Mouse (Mus musculus): ENCODE measurements around the gene Vmn1r211. TPM values are rescaled to one million over a fixed set of nuclear protein-coding genes. Genes with fewer than 3 reads are reported as not detected.
"Not testable (repeated sequence)": the region's sequence is repeated elsewhere in the genome, so short reads cannot be mapped to it uniquely, and the experiment has no call there.

Gene Vmn1r211
- not detected in 2 replicates for polyA plus RNA-seq (2016; fragmentation: Nextera tagmentation; extraction: Ambion mirVana)

DNA sequence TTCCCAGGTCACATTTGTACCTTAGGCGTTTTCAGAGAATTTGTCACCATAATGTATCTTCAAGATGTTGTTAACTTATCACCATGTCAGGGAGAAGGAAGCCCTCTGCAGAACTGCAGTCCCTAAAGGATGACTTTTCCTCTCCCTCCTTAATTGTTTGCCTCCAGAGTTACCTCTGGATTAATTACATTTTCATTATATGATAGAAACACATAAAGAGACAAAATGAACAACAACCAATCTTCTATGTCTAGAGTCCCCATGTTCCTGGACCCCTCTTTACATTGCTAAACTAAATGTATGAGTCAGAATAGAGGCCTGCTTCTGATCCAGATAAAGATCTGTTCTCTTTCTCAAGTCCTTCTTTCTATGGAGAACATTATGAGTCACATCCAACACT lies at the start of gene Vmn1r211:
Gene Vmn1r211, minus strand, starts transcription at position 101 of the 400 bp plus-strand sequence.
- no peak for ATAC-seq (ENCODE audit: insufficient number of reproducible peaks, low FRiP score)
- Histone ChIP-seq H3K4me3 (no peak within 1 kb of the TSS), H3K36me3 (no peaks in the 10 kb centered on the region), H3K27me3 (replicated peaks) (no peaks in the 10 kb centered on the region), H3K9me3 (replicated peaks) (no peaks in the 10 kb centered on the region; the same call in 1 of the 2 replicates), H3K27ac (ENCODE audit: poor library complexity, severe bottlenecking) (no peak within 1 kb of the TSS), H3K4me1 (replicated peaks) (no peaks in the 10 kb centered on the region), H3K9ac (no peak within 1 kb of the TSS), H3K4me2 (no peak within 1 kb of the TSS)
- WGBS = 41% methylated on average over 1 of the region's 1 CpGs

DNA sequence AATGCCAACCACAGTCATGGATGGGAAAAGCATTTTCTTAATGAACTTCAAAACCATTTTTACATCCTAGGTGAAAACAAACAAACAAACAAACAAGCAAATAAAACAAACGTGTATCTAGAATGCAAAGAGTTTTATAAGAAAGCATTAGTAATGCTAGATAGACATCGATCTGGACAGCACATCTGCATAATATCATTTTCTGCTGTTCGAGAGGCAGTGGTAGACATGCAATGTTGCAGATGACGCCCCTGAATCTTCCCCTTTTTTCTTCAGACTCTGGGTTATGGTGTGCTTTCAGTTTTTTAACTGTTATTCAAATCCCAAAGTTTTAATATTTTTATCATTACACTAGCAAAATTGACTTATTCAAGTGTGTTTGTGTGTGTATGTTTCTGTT lies 26.7 kb upstream of the Vmn1r211 start, which contains the start of gene Vmn1r212:
Gene Vmn1r212, minus strand, starts transcription at position 101 of the 400 bp plus-strand sequence.
- Histone ChIP-seq H3K9me3 (replicated peaks) (no peaks in the 10 kb centered on the region), H3K4me2 (no peak within 1 kb of the TSS), H3K27me3 (replicated peaks) (no peaks in the 10 kb centered on the region), H3K36me3 (no peaks in the 10 kb centered on the region), H3K27ac (ENCODE audit: poor library complexity, severe bottlenecking) (no peak within 1 kb of the TSS), H3K4me1 (replicated peaks) (no peaks in the 10 kb centered on the region), H3K9ac (no peak within 1 kb of the TSS), H3K4me3 (no peak within 1 kb of the TSS)
- ATAC-seq (ENCODE audit: insufficient number of reproducible peaks, low FRiP score) = no peak
- 73% methylated on average over 4 of the region's 4 CpGs for WGBS

DNA sequence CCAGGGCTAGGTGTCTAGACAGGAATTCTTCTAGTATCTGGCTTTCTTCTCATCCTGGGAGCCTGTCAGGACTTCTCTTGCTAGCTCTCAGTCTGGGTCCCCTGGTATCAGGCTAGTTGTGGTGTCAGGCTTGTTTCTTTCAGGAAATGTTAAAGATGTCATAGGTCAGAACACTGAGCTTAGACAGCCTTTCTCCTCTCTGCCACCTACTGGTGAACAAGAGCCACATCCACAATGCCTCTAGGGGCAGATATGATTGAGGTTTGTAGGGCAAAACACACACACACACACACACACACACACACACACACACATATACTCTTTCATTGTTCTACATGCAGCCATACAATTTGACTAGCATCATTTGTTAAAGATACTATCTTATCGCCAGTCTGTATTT lies 21.9 kb upstream of the Vmn1r211 start:
- no peaks in the 10 kb centered on the region for H3K36me3 ChIP-seq
- H3K4me1 ChIP-seq (replicated peaks) = no peaks in the 10 kb centered on the region
- no peak overlapping the region for H3K4me2 ChIP-seq
- H3K9ac ChIP-seq = no peak overlapping the region
- H3K4me3 ChIP-seq = no peak overlapping the region
- no peaks in the 10 kb centered on the region for H3K27me3 ChIP-seq (replicated peaks)
- WGBS = 97% methylated on average over 1 of the region's 1 CpGs
- ATAC-seq (ENCODE audit: insufficient number of reproducible peaks, low FRiP score) = no peak
- H3K9me3 ChIP-seq (replicated peaks) = 0 out of 2 replicates have a peak, but pooled peaks cover 4% of the 10 kb centered on the region
- no peak overlapping the region for H3K27ac ChIP-seq (ENCODE audit: poor library complexity, severe bottlenecking)

DNA sequence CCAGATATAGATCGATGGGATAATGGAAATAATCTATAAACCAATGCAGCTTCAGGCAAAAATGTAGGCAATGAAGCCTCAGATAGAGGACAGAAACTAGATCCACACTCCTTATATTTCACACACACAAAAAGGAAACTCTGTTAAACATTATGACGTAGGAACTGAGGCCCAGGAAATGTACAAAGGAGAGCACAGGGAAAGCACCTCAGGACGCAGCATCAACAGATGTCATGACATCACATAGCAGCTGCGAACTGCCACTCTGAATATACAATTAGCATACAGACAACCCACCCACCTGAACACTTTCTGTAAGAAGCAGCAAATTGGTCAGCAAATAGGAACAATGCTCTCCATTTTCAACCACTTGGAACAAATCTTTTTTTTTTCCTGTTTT lies 2.6 kb downstream of the Vmn1r211 start:
- Histone ChIP-seq H3K36me3 (no peaks in the 10 kb centered on the region), H3K4me3 (no peak overlapping the region), H3K27me3 (replicated peaks) (no peaks in the 10 kb centered on the region), H3K27ac (ENCODE audit: poor library complexity, severe bottlenecking) (no peak overlapping the region), H3K4me1 (replicated peaks) (no peaks in the 10 kb centered on the region), H3K9ac (no peak overlapping the region), H3K4me2 (no peak overlapping the region), H3K9me3 (replicated peaks) (no peaks in the 10 kb centered on the region; the same call in 1 of the 2 replicates)
- no peak for ATAC-seq (ENCODE audit: insufficient number of reproducible peaks, low FRiP score)
- 70% methylated on average over 4 of the region's 4 CpGs for WGBS

DNA sequence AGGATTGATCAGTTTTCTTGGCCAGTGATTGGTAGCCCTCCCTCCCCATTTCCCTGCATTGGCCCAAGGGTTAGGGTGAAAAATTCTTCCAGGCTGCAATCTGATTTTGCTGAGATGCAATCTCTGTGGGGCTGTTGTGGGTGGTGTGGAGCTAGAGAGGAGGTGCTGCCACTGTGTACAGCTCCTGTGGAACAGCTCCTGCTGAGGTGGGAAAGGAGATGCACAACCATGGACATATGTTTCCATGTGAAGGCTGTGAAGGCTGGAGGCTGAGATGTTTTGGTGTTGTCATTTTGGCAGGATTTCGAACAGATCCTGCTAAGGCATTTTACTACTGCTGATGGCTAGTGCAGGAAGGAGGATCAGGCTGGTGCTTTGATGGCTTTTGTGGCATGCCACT lies 10.6 kb downstream of the Vmn1r211 start:
- no peaks in the 10 kb centered on the region for H3K27me3 ChIP-seq (replicated peaks)
- no peaks in the 10 kb centered on the region for H3K36me3 ChIP-seq
- no peak overlapping the region for H3K27ac ChIP-seq (ENCODE audit: poor library complexity, severe bottlenecking)
- H3K4me3 ChIP-seq = no peak overlapping the region
- H3K4me2 ChIP-seq = no peak overlapping the region
- no peaks in the 10 kb centered on the region for H3K9me3 ChIP-seq (replicated peaks)
- no peak overlapping the region for H3K9ac ChIP-seq
- ATAC-seq (ENCODE audit: insufficient number of reproducible peaks, low FRiP score) = no peak
- no peaks in the 10 kb centered on the region for H3K4me1 ChIP-seq (replicated peaks)
- WGBS = 61% methylated on average over 1 of the region's 1 CpGs

DNA sequence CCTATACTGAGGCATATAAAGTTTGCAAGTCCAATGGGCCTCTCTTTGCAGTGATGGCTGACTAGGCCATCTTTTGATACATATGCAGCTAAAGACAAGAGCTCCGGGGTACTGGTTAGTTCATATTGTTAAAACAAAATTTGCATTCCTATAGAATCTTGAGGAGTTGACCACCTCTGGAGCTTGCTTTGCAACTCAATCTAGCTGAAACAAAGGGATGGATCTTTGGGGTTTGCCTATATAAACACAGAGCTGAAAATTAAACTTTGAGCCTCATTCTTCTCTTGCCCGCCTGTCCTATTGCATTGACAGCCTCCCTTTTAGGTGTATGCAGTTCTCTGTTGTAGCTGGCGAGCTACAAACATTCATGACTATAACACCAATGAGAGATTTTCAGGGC lies 13.1 kb downstream of the Vmn1r211 start:
- not testable (repeated sequence) for ATAC-seq (ENCODE audit: insufficient number of reproducible peaks, low FRiP score); H3K27me3 ChIP-seq (replicated peaks); H3K4me3 ChIP-seq; H3K4me1 ChIP-seq (replicated peaks); H3K9me3 ChIP-seq (replicated peaks); H3K27ac ChIP-seq (ENCODE audit: poor library complexity, severe bottlenecking); H3K36me3 ChIP-seq; H3K9ac ChIP-seq; H3K4me2 ChIP-seq
- WGBS = 74% methylated on average over 3 of the region's 3 CpGs

DNA sequence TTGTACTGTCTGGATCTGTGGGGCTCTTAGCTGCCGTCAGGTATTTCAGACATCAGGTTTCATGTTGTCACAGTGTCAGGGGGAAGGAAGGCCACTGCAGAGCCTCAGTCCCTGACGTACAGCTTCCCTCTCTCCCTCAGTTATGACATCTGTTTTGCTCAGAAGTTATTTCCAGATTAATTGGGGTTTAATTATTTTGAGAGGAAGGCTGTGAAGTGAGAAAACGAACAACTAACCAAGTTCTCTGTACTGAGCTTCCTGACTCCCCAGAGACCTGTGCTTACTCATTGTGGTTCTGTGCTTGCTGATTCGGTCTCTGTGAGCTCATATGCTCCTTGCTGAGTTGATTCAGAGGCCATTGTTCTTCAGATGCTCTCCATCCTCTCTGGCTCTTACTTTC lies 26.1 kb downstream of the Vmn1r211 start, which contains the start of gene Vmn1r210:
Gene Vmn1r210, minus strand, starts transcription at position 101 of the 400 bp plus-strand sequence.
- Histone ChIP-seq H3K27ac (ENCODE audit: poor library complexity, severe bottlenecking) (no peak within 1 kb of the TSS), H3K27me3 (replicated peaks) (no peaks in the 10 kb centered on the region), H3K4me3 (no peak within 1 kb of the TSS), H3K36me3 (no peaks in the 10 kb centered on the region), H3K9me3 (replicated peaks) (no peaks in the 10 kb centered on the region), H3K4me2 (no peak within 1 kb of the TSS), H3K9ac (no peak within 1 kb of the TSS), H3K4me1 (replicated peaks) (0 out of 2 replicates have a peak, but pooled peaks cover 4% of the 10 kb centered on the region)
- ATAC-seq (ENCODE audit: insufficient number of reproducible peaks, low FRiP score) = no peak
- WGBS = 54% methylated on average over 4 of the region's 4 CpGs

DNA sequence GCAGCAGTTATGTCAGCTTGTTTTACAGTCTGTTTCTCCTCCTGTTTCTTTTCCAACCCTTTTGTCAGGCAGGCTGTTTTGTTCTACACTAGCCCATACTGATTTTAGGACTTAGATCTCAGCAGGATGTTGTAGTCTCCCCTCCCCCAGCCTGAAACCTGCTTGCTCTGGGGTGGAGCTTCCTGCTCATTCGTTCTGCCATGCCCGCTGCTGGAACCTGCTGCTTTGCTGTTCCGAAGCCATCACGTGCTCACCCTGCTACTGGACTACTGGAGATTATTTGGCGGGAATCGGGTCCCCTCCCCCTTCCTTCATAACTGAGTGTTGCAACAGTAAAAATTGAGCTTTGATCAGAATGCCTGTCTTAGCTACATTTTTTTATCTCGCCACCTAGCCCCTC lies 28.0 kb downstream of the Vmn1r211 start:
- H3K9ac ChIP-seq; H3K27me3 ChIP-seq (replicated peaks); H3K4me2 ChIP-seq; ATAC-seq (ENCODE audit: insufficient number of reproducible peaks, low FRiP score); H3K4me3 ChIP-seq; H3K36me3 ChIP-seq; H3K4me1 ChIP-seq (replicated peaks); H3K27ac ChIP-seq (ENCODE audit: poor library complexity, severe bottlenecking); H3K9me3 ChIP-seq (replicated peaks): not testable (repeated sequence)
- WGBS = 31% methylated on average over 7 of the region's 7 CpGs

DNA sequence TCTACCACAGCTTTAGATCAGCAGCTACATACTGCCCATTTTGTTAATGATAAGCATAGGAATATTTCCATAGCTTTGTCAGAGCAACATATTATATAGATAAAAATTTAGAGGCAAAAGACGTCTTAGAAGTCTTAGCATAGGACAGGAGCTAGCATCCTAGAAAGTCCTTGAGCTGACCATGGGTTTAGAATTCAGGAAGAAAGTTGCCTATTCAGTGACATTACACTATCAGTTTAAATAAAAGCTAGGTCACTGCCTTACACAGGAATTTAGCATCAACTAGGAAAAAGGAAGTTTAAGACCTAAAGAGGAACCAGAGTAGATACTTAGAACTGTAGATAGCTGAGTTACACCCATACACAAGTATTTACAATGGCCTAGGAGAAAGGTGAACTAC lies 35.8 kb downstream of the Vmn1r211 start:
- H3K9me3 ChIP-seq (replicated peaks); ATAC-seq (ENCODE audit: insufficient number of reproducible peaks, low FRiP score); H3K27ac ChIP-seq (ENCODE audit: poor library complexity, severe bottlenecking); H3K27me3 ChIP-seq (replicated peaks); H3K9ac ChIP-seq; H3K4me2 ChIP-seq; H3K4me1 ChIP-seq (replicated peaks); H3K36me3 ChIP-seq; H3K4me3 ChIP-seq: not testable (repeated sequence)
- WGBS = 70% methylated on average over 1 of the region's 1 CpGs

DNA sequence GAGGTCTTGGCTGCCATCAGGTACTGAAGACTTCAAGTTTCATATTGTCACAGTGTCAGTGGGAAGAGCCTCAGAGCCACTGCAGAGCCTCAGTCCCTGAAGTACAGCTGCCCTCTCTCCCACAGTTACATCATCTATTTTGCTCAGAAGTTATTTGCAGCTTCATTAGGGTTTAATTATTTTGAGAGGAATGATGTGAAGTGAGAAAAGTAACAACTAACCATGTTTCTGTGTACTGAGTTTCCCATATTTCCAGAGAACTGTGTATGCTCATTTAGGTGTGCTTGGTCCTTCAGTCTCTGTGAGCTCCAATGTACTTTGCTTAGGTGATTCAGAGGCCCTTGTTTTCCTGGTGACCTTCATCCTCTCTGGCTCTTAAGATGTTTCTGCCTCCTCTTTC lies 47.8 kb downstream of the Vmn1r211 start, which contains the start of gene Vmn1r209:
Gene Vmn1r209, minus strand, starts transcription at position 101 of the 400 bp plus-strand sequence.
- not testable (repeated sequence) for H3K4me2 ChIP-seq; H3K36me3 ChIP-seq; H3K4me1 ChIP-seq (replicated peaks); H3K27ac ChIP-seq (ENCODE audit: poor library complexity, severe bottlenecking); H3K9ac ChIP-seq; H3K27me3 ChIP-seq (replicated peaks); H3K9me3 ChIP-seq (replicated peaks); H3K4me3 ChIP-seq; ATAC-seq (ENCODE audit: insufficient number of reproducible peaks, low FRiP score)

Data from heart, embryonic 12.5 days (tissue).